Mouse (Mus musculus) lung, postnatal 25 days (tissue): ENCODE measurements around the gene Prex1.

Source experiments
- DNase-seq: peaks from one replicate; pipeline ENCODE4 v3.0.0; 2022; ENCODE audit warnings: low spot score

Prex1 gene

GRCm38 (mm10) chr2:166553502-166554168, 160.0 kb downstream of the Prex1 start:
- peak; percentile 22 for DNase-seq

DNA sequence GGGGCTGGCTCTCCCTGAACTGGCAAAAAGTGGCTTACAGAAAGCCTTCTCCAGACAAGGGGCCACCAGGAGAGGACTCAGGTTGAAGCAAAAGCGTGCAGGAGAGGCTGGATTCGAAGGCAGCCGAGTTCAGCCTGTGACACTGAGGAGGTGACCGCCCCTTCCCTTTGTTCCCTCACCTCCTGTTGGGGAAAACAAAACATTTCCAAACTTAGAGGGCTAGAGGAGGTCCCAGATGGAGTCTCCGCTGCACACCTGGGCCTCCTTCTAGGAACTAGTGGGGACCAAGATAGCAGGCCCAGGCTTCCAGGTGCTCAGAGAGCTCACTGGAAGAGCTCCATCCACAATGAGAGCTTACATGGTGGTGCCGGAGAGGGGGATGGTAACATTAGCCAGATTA, 161.0 kb downstream of the Prex1 start:
- DNase-seq: no peak

DNA sequence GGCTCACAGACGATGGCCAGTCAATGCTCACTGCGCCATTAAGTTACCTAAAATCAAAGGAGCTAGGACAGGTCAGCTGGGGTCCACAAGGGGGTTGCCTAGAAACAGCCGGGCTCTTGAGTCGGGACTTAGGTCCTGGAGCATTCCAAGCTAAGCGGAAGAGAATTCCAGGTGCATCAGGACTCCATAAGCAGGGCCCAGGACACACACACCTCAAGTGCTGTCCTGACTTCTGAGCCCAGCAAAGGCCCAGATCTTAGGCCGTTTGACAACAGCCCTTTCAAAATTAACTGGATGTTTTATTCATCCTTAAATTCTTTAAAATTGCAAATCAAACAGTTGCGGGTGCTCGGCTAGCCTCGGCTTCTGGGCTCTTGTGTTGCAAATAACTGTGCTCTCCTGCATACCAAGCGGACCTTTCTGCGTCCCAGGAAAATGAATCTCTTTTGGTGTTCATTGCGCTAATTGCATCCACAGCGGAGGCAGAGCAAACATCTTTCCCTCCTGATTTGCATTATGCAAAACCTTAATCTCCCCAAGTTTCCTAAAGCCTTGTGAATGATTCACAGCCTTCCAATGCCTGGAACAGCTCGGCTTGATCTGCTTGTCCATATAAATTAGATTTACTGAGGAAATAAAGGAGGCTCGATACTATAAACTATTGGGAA, 161.7 kb downstream of the Prex1 start:
- DNase-seq: no peak

GRCm38 (mm10) chr2:166549871-166550270, 163.8 kb downstream of the Prex1 start:
- DNase-seq: no peak

- DNase-seq: peak; percentile 13
These were observed 164.6 kb downstream of the Prex1 start for GRCm38 (mm10) chr2:166549069-166549468.

DNA sequence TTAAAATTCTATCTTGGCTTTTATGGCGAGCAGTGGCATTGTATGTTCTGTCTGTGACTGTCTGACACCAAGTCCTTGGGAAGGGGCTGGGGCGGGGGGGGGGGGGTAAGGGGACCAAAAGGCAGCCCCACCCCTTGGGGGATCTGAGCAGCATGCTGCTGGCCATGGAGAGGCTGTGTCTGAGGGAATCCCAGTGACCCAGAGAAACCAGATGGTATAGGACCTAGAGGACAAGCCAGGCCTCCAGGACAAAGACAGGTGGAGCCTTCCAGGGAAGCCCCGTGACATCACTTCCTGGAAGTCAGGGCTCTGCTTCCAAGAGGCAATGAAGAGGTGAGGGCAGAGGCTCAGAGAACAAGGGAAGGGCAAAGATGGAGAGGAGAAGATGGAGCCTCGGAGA, 168.1 kb downstream of the Prex1 start:
- no peak for DNase-seq

- no peak for DNase-seq
These were observed 168.9 kb downstream of the Prex1 start for GRCm38 (mm10) chr2:166544575-166545251.

GRCm38 (mm10) chr2:166541112-166541928, 172.3 kb downstream of the Prex1 start:
- DNase-seq: no peak

DNA sequence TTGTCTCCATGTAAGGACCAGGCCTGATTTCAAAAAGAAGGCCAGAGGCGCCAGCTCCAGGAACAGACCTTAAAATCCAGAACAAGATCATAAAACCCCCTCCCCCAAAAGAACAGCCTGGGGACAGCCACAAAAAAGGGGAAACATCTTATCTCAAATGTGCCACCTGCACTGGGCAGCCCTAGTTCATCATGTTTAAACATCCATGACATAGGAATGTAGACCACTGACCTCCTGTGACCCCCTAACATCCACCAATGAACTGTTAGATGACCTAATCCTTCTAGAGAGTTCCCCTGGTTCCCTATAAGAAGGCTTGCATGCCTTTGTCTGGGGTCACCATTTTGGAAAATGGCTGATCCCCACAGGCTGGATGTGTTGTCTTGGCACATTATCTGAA, 173.4 kb downstream of the Prex1 start:
- no peak for DNase-seq

GRCm38 (mm10) chr2:166536896-166537295, 176.7 kb downstream of the Prex1 start:
- DNase-seq: peak; percentile 42

GRCm38 (mm10) chr2:166535519-166535918, 178.1 kb downstream of the Prex1 start:
- no peak for DNase-seq

DNA sequence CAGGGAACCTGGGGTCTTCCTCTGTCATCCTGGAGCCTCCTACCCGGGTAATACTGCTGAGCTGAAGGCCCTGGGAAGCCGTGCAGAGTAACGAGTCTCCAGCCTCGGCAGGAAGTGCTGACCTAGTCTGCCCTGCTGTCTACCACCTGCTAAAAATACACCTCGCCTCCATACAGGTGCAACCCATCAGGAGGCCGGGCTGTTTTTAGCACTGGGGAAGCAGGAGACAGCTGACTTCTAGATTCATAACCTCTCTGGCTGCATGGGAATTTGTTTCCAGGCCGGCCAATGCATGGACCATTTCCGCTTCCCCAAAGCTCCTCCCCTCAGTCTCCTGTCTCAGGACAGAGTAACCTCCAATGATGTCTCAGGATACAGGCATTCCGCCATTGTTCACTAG, 187.4 kb downstream of the Prex1 start:
- no peak for DNase-seq

DNA sequence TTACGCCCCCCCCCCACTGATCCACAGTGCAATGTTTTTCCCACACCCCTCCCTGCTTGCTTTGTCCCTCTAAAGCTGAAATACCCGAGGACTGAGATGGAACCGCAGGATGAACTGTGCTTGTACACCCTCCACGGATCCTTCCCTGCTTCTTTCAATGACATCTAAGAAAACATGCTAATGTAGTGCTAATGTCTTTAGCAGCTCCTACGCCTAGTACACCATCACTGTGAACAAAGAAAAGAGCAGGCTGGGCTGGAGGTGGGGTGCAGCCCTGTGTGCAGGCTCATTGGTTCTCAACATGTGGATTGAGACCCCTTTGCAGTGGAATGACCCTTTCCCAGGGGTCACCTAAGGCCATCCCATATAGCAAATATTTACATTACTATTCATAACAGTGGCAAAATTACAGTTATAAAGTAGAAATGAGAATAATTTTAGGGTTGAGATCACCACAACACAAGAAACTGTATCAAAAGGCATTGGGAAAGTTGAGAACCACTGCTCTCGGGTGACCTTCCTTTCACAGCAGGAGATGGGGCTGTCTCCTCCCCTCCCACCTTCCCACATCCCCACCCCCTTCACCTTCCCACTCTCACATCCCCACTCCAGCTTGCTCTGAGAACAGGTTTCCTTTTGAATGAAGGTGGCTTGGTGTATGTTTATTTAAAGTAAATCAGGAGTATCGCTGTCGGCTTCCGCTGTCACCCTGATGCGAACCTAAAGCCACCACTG, 190.3 kb downstream of the Prex1 start:
- no peak for DNase-seq

- no peak for DNase-seq
These were observed 191.0 kb downstream of the Prex1 start for GRCm38 (mm10) chr2:166522612-166523120.

DNA sequence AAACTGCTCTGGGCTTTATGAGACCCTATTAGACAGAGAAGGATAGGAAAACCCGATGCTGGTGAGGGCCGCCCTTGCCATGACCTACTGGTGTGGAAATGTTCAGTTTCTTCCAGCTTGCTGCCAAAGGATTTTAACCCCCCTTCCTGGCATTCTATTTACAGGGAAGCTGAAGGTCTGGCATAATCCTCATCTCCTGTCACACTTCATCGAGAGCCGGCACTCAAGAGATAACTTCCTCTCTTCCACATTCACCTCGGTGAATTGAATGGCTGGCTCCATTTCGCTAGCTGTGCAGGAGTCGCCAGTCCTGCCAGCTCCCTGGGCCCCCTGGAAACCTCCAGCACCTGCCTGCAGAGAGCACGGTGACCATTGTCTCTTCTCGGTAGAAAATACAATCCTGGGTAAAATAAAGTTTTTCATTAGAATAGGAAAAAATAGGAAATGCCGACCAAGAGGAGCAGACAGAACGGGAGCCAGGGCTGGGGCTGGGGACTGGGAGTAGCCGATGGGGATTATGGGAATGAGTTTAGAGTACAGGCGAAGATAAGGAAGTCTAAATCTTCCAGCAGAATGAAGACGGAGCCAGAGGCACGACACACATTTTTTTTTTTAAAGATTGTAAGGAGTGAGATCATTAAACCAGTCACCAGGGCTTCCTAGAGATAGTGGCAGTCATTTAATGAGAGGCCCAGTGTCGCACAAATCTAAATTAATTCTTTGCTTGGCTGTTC, 191.6 kb downstream of the Prex1 start:
- no peak for DNase-seq

DNA sequence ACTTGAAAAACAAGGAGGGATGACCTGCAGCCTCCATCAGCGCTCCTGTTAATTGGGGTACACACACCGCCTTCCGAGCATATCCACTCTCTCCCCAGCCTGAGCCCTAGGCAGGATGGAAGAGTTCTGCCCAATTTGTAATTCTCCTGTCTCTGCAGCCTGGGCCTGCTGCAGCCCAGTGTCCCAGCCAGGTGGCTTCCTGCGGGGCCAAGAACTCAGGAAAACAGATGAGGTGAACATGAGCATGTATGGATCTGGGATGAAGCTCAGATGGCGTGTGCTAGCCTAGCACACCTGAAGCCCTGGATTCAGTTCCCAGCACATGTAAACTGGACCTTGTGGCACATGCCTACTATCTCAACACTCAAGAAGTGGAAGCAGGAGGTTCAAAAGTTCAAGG, 192.2 kb downstream of the Prex1 start:
- DNase-seq: no peak

DNA sequence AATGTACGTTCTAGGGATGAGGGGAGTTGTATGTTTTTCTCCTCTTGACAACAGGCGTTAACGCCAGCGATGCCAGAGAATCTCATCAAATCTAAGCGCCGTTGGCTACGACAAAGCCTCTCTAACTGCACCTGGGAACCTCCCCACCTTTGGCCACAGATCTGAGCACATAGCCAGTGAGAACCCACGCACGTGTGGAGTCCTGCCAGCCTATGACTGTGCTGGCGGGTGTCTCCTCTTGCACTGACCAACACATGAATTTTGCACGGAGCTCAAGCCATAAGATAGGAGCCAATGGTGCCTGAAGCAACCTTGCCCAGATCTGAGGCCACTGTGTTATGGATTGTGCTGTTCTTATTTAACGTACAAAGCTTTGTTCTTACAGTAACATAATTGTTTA, 193.1 kb downstream of the Prex1 start:
- no peak for DNase-seq

DNA sequence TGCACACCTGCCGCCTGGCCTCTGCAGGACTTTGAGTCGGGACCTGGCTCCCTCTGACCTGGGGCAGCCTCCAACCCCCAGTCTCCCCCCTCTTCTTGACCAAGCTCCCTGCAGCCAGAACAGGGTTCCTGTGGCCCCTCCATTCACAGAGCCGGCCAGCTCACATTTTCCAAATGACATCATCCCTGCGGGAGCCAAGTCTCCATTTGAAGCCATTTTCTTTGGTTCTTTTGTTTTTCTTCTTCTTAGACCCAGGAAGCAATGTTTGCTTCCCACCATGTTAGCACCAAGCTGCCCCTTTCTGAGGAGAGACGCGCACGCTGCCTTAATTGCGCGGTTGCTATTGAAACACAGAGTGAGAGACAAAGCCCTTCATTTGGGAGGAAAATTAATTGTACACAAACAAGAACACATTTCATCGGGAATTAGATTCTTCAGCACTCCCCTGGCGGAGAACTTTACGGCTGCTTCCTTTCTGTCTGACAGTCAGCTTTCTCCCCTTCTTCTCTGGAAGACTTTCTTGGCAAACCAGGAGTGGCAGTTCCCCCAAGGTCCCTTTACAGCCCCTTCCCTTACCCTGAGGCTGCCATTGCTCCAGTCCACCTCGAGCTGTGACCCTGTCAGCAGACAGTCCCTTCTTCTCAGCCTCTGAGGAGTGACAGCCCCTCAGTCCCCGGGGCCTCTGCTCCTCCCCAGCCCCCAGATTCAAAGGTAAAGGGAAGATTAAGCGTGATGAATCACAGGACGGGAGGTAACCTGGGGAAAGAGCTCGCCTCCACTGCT, 196.0 kb downstream of the Prex1 start:
- peak; percentile 12 for DNase-seq

DNA sequence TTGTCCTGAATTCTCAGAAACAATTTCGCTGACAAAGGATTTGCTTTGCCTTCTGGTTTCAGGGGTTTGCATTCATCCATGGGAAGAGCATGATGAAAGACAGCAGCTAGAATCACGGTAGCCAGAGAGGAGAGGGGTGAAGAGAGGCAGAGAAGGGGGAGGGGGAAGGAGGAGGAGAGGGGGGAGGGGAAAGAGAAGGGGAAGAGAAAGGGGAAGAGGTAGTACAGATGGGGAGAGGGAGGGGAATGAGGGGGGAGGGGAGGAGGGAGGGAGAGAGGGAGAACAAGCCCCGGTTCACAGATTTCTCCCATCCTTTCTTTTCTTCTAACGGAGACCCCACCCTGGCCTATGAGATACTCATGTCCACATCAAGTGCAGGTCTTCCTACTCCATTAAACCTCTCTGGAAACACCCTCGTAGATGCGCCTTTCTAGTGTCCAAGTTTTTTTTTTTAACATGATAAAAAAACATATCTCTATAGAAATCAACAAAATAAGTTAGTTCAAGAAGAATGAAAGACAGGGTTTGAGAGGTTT, 196.7 kb downstream of the Prex1 start:
- DNase-seq: no peak
